Mouse (Mus musculus) cerebellum, adult 2 months (tissue): ENCODE data around the gene Pip5kl1. TPM values are rescaled to one million over a fixed set of nuclear protein-coding genes. Genes with fewer than 3 reads are reported as not detected.

Experiments
- DNase-seq, 2 experiments: peaks; one replicate each; pipeline ENCODE4 v3.0.0; 2021
- H3K27ac ChIP-seq: fragments of 200-500 bp; 2 replicates; pipeline ENCODE4 v1.5.1; 2012; ENCODE audit warnings: low read length, control low read depth, inconsistent platforms; ENCODE audit not compliant: insufficient read depth
- H3K27me3 ChIP-seq: fragments of 200-500 bp; 2 replicates; pipeline ENCODE4 v1.6.1; 2012; ENCODE audit warnings: inconsistent platforms, mild to moderate bottlenecking, low read length, moderate library complexity; ENCODE audit not compliant: control insufficient read depth, insufficient read depth
- H3K4me1 ChIP-seq: fragments of 200-500 bp; 2 replicates; pipeline ENCODE4 v1.6.1; 2011; ENCODE audit warnings: low read length; ENCODE audit not compliant: control insufficient read depth, insufficient read depth
- H3K4me3 ChIP-seq: fragments of 200-500 bp; replicated peaks from 2 replicates; pipeline ENCODE3; 2011; ENCODE audit warnings: mild to moderate bottlenecking, low read depth, low read length, control low read depth; ENCODE audit not compliant: insufficient read depth
- CTCF ChIP-seq: fragments of 200-500 bp; IDR thresholded peaks from 2 replicates; pipeline ENCODE4 v1.5.1; 2011; ENCODE audit warnings: low read depth, mild to moderate bottlenecking, control low read depth, low read length, moderate library complexity, borderline replicate concordance; ENCODE audit not compliant: insufficient read depth
- POLR2A ChIP-seq: fragments of 200-500 bp; IDR thresholded peaks from 2 replicates; pipeline ENCODE4 v1.6.1; 2011; ENCODE audit warnings: low read length, control low read depth, borderline replicate concordance; ENCODE audit not compliant: insufficient read depth
- WGBS: fragments of 180-500 bp; shearing (Covaris S2); methylation state at CpG from one replicate; pipeline ENCODE4 v1.1.7; 2018; 5-methylcytosine and 5-hydroxymethylcytosine counted together
- polyA plus RNA-seq: library from polyadenylated mRNA; depleted of rRNA; stranded (reverse); fragments of >200 nt; gene quantifications from 2 replicates; pipeline ENCODE4 v1.2.3, GENCODE M21; 2012

Gene Pip5kl1
- polyA plus RNA-seq, 1 experiment = 28.4 TPM

DNA sequence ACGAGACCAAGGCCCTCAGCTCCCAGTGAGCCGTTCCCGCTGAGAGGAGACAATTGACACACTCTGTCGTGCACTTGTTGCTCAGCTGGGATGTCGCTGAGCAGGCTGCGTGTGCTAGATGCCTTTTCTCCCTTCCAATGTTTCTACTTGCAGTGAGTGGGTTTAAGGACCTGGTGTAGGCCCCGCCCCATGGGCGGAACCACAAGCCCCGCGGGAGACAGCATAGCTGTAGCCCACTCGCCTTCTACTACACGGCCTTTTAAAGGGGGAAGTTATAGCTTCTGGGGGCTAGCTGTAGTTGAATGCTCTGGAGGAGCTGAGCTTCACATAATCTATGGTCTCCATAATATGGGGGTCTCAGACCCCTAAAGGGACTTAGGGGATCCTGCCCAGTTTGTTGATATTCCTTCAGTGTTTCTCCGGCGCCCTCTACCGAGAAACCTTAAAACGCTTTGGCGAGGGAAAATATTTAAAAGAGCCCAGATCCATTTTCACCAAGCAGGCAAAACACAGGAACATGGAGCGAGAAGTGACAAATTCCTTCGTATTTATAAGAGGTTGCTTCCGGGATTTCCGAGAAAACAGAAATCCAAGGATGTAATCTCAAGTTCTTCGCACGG is 36.1 kb downstream of the Pip5kl1 start:
- WGBS = 21% methylated on average over 23 of the region's 23 CpGs
- H3K27ac ChIP-seq = no peak overlapping the region
- no peak overlapping the region for H3K4me3 ChIP-seq
- TF ChIP-seq POLR2A (no peak), CTCF (peak; percentile 37; the same call in 1 of the 2 replicates)
- no peak for DNase-seq
- H3K27me3 ChIP-seq = no peaks in the 10 kb centered on the region
- H3K4me1 ChIP-seq = peaks cover 3% of the 10 kb centered on the region; the same call in 1 of the 2 replicates

DNA sequence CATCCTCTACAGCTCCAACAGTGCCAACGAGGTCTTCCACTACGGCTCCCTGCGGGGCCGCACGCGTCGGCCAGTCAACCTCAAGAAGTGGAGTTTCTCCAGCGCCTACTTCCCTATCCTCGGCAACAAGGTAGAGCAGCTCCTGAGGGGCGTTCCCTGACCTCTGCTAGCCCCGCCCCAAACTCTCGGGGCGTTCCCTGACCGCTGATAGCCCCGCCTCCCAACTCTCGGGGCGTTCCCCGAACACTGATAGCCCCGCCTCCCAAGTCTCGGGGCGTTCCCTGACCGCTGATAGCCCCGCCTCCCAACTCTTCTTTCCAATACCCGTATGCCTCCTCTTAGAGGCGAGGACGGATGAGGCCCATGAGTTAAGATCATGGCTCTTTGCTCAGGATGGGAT is 37.7 kb downstream of the Pip5kl1 start:
- DNase-seq = no peak
- peaks cover 3% of the 10 kb centered on the region; the same call in 1 of the 2 replicates for H3K4me1 ChIP-seq
- WGBS = 72% methylated on average over 26 of the region's 26 CpGs
- H3K27ac ChIP-seq = no peak overlapping the region
- no peak for TF ChIP-seq POLR2A
- TF ChIP-seq CTCF = no peak
- no peaks in the 10 kb centered on the region for H3K27me3 ChIP-seq
- H3K4me3 ChIP-seq = no peak overlapping the region

DNA sequence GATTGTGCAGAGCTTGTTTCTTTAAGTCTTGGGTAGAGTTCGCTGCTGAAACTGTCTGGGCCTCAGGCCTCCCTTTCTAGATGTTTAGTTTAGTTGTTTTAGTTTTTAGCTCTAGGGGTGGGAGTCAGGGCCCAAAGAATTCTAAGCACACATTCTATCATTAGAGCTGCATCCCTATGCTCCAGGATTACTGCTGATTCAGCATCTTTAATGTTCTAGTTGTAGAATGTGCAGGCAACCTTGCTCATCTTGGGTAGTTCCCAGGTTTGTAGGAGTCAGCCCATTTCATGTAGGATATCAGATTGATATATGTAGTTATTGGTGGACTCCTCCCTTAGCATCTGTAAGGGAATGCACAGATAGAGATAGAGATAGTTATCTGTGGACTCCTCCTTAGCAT is 42.5 kb downstream of the Pip5kl1 start:
- Histone ChIP-seq H3K4me3 (no peak overlapping the region), H3K27me3 (no peaks in the 10 kb centered on the region), H3K27ac (no peak overlapping the region), H3K4me1 (no peaks in the 10 kb centered on the region)
- no peak for TF ChIP-seq CTCF
- TF ChIP-seq POLR2A = no peak
- no peak for DNase-seq
- 94% methylated on average over 1 of the region's 1 CpGs for WGBS

- no peak overlapping the region for H3K4me3 ChIP-seq
- no peak overlapping the region for H3K27ac ChIP-seq
- 94% methylated on average over 4 of the region's 4 CpGs for WGBS
- no peak for DNase-seq
- no peak for TF ChIP-seq POLR2A
- TF ChIP-seq CTCF = peak; percentile 42; the same call in 1 of the 2 replicates
- H3K27me3 ChIP-seq = no peaks in the 10 kb centered on the region
- no peaks in the 10 kb centered on the region for H3K4me1 ChIP-seq
Observed at GRCm38 (mm10) chr2:32617601-32618000, 43.0 kb downstream of the Pip5kl1 start.

GRCm38 (mm10) chr2:32618051-32618450 is 43.5 kb downstream of the Pip5kl1 start:
- no peak for DNase-seq
- TF ChIP-seq CTCF (no peak), POLR2A (no peak)
- Histone ChIP-seq H3K4me1 (no peaks in the 10 kb centered on the region), H3K4me3 (no peak overlapping the region), H3K27me3 (no peaks in the 10 kb centered on the region), H3K27ac (no peak overlapping the region)
- 24% methylated on average over 9 of the region's 9 CpGs for WGBS

DNA sequence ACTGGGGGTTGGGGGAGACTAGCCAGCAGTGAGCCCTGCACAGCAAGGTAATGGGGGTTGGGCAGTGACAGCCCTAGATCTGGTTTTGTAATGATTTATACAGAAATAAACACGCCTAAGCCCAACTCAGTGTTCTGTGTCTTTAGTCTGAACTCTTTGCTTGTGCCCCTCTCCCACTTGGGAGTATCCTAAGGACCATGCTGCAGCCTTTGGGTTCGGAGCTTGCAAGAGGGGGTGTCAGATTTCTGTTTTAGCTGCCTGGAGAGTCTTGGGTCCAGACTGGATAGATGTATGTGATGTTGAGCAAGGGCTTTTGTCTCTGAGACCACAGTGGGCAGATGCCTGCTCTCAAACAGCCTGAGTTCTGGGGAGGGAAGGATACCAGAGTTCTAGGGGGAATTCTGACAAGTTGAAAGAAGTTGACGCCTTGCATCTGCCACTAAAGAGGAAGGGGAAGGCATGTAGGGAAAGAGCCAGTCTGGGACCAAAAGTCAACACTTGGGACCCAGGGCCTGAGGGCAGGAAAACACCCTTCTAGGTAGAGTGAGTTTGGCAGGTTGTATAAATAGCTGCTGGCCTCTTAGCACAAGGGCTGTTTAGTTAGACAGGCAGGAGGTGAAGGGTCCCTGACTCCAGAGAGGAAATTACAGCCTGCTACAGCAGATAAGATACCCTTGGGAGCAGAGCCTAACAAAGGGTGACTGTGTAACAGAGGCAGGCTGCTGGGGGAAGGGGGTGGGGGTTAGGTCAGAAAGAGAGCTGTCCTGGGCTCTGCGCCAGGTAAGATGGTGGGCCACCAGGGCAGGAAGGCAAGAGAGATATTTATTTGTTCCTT is 46.3 kb downstream of the Pip5kl1 start:
- no peak overlapping the region for H3K4me3 ChIP-seq
- H3K27me3 ChIP-seq = no peaks in the 10 kb centered on the region
- H3K27ac ChIP-seq = peak overlapping the region; percentile 11; the same call in 1 of the 2 replicates
- 62% methylated on average over 4 of the region's 4 CpGs for WGBS
- TF ChIP-seq CTCF (no peak), POLR2A (no peak)
- peaks cover 11% of the 10 kb centered on the region for H3K4me1 ChIP-seq
- DNase-seq = no peak

- Histone ChIP-seq H3K4me3 (no peak within 1 kb of the TSS), H3K27me3 (no peaks in the 10 kb centered on the region), H3K27ac (peak within 1 kb of the TSS; percentile 11; the same call in 1 of the 2 replicates), H3K4me1 (peaks cover 14% of the 10 kb centered on the region)
- TF ChIP-seq POLR2A (no peak), CTCF (no peak)
- DNase-seq = no peak
- WGBS = 21% methylated on average over 7 of the region's 7 CpGs
Observed at GRCm38 (mm10) chr2:32621517-32621859, 46.9 kb downstream of the Pip5kl1 start, which contains the start of gene Ak1. Ak1 (plus strand) TSS chr2:32621758.
